Mouse (Mus musculus) spleen, postnatal 36 days (tissue): ENCODE measurements at regions not wholly inside any gene's neighbourhood (a gene's known extent, or its start where the extent isn't known, plus 50 kb on each side); places are given as distances from the start of the nearest gene placed in this dataset.

Source experiments
- DNase-seq, 2 experiments: peaks; one replicate each; pipeline ENCODE4 v3.0.0; 2022; ENCODE audit warnings: low spot score in 2 of 2, mixed read lengths in 1 of 2

DNA sequence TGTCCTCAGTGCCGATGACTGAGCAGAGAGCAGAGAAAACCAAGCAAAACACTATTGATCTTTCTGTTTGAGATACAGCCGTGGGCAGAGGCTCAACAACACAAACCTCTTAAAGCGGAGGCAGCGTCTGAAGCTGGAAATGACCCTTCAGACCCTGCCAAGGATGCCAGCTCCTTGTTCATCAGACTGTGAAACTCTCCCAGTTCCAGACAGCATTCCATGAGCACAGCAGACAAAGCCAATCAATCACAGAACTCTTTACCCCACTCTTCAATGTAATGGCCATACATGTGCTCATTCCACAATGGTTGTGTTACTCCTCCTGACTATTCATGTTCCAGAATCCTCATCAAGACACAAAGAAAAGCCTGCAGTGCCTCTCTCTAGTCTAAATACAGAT lies 73.5 kb downstream of the Tmem114 start:
- DNase-seq: no peak

DNA sequence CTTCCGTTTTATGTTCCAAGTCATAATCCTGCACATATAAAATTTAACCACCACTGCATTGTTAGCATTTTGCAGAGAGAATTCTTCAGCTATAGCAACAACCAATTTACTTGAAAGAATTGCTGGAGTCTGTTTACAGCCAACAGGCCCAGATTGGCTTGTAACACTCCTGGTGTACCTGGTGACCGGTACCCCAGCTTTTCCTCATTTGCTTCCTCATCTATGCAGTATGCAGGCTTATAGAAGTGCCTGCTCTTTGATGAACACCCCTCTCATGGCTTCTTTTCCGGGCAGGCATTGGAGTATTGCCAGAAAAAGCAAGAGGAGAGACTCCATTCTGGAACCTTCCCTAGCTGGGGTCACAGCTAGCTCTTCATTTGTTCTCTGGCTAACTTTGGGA lies 75.8 kb downstream of the Tmem114 start:
- no peak for DNase-seq

DNA sequence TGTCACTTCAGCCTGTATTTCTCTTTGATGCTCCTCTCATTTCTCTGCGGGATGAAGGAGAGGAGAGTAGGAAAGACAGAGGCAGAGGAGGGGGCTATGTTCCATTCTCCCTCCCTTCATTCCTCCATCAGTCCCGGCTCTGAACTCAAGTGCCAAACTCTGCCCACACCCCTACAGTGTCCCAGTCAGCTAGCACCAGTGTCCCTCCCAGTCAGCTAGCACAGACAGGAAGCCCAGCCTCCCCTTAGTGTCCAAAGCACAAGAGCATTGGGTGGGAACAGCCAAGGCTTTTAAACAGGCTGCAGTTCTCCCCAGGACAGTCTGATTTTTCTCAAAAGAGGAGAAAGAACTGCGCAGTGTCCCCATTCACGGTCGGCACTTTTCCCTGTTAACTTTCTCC lies 76.3 kb downstream of the Tmem114 start:
- DNase-seq: no peak

DNA sequence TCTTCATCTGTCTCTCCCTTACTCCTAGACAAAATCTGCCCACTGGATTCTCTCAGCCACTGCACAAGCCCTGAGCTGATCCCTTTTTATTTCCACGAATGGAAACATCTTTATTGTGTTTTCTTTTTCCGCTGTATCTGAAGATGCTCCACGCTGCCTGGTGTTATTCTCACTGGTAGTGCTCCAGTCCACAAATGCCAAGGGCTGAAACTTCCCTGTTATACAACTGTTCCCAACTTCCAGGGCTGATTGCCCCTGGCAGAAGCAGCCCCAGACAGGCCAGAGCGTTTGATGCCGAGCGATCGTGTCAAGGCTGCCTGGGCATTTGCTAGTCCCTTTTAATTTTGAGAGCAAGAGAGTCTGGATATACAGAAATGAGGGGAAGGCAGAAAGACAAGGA lies 79.7 kb downstream of the Tmem114 start:
- DNase-seq: no peak

DNA sequence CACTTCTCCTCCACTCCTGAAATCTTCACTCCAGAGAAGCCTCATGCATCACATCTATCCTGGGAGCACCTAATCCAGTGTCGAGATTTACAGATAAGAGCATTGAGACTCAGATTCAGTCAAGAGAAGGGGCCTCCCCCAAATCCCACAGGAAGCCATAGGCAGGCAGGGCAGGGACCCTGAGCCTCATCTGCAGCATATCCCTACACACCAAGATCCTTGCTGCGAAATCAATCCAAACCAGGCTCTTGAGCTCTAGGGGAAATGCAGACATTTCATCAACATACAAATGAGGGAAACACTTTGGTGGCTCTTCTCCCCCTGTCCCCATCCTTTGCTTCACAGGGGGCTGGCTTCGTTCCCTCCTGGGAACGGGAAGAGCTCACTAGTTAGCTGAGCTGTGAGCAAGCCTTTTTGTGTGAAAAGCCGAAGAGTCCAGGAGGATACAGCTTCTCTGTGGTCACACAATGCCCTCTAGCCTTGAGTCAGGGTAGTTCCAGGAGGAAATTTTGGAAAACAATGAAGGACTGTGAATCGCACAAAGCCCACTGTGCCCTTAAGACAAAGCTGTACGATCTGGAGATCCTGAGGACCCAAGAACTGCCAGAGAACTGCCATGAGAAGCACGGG lies 91.7 kb downstream of the Tmem114 start:
- DNase-seq: no peak

DNA sequence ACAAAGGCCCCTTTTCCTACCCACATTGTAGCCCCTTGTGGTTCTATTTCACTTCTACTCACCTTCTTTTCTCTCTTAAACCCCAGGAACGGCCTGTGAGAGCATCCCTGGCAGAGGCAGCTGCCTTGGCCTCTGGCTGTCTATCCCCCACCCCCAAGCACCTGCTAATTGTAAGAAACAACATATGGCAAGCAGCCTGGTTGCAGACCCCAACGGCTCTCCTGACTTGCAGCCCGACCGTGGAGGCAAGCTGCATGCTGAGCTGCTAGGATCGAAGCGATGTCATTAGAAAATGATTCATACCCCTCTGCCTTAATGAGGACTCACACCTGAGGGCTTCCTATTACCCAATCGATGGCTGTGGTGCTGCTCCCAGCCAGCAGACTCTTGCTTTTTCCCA lies 112.9 kb downstream of the Tmem114 start:
- DNase-seq: no peak

DNA sequence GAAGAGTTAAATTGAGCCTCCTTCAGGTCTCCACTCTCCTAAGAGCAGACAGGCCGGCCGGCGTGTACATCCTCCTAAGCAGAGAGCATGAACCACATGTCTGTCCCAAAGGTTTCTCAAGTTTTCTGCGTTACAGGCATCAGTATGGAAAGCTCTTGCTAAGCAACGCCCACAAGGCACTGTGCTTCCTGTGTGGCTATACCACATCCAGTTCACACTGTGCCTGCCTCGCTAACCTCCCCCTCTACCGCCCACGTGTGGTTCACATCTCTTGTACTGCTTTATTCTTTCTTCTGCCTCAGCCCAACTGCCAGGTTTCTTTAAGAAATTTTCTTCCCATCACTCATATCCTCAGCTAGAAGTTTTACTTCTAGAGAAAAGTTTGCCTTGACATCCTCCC lies 118.5 kb downstream of the Tmem114 start:
- DNase-seq: peak; percentile 33
